Mouse (Mus musculus): ENCODE measurements at regions not wholly inside any gene's neighbourhood (a gene's known extent, or its start where the extent isn't known, plus 50 kb on each side); places are given as distances from the start of the nearest gene placed in this dataset.

DNA sequence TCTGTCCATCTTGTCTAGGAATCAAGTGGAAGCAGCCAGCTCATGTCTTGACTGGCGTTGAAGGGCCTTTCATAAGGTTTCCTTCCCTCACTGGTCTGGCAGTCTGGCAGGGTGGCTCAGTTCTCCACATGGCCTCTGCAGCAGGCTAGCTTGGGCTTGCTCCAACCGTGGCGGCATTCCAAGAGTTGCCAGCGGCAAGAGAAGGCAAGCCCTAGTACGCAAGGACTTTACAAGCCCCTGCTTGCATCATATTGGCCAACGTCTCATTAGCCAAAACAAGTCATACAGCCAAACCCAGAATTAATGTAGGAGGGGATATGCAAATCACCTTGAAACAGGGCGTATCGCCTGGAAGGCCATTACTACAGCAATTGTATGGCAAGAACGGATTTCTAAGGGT lies 101.2 kb upstream of the Trpm1 start:
- TF ChIP-seq CTCF (IDR thresholded peaks at IDR 0.05; ENCODE audit: insufficient read depth, low read depth, low read length): no peak
- TF ChIP-seq POLR2A (IDR thresholded peaks at IDR 0.05; ENCODE audit: insufficient read depth, low read depth, low read length): no peak

Data from olfactory bulb, adult 2 months (tissue).